Mouse (Mus musculus): ENCODE results near the gene Slc13a2.

Gene Slc13a2

DNA sequence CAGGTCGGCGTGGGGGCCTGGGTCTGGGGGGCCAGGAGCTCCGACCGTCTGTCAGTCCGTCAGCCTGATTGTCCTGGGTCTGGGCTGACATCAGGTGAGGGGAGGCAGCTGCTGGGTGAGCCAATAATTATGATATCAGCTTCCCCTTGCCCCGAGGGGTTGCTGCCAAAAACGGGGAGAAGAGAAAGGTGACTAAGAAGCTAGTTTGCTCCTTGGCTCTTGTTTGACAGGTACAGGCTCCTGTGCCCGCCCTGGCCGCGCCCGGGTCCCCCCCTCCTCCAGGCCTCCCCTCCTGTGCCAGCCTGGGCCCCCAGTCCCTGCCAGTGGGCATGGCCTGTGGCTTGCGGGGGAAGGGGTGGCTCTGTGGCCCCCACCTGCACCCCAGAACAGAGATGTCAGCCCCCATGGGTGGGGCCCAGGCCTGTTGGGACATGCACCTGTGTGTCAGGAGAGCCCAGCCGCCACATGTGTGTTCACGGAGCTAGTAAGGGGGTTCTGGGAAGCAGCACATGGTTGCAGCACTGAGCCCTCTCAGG is 35.4 kb downstream of the Slc13a2 start, which contains the start of gene Foxn1:
Foxn1 (minus strand) TSS at position 51 of the 536 bp plus-strand sequence.
- no peaks in the 10 kb centered on the region for H3K36me3 ChIP-seq (ENCODE audit: control insufficient read depth, insufficient read depth, low read length, poor library complexity, severe bottlenecking)
- no peak for DNase-seq (ENCODE audit: low read depth, low spot score)
- no peaks in the 10 kb centered on the region for H3K27me3 ChIP-seq (ENCODE audit: control insufficient read depth, insufficient read depth, low read length, poor library complexity, severe bottlenecking)

DNA sequence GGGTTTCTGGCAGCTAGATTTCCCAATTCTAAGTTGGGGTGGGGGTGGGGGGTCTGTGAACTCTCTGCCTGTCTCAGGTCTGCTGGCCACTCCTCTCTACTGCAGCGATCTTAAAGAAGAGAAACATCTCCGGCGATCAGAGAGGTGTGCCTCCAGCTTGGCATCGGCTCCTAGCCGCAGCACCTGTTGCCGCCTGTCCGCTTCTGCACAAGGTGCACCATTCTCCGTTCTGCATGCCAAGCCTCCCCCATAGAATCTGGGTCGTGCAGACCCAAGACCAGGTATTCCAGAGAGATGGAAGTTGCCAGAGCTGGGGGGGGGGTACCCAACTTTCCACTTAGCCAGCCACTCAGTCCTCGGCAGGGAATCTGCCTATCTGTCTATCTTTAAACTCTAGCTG is 36.2 kb downstream of the Slc13a2 start:
- no peak for DNase-seq (ENCODE audit: low read depth, low spot score)
- Histone ChIP-seq H3K36me3 (ENCODE audit: control insufficient read depth, insufficient read depth, low read length, poor library complexity, severe bottlenecking) (no peaks in the 10 kb centered on the region), H3K27me3 (ENCODE audit: control insufficient read depth, insufficient read depth, low read length, poor library complexity, severe bottlenecking) (no peaks in the 10 kb centered on the region)

DNA sequence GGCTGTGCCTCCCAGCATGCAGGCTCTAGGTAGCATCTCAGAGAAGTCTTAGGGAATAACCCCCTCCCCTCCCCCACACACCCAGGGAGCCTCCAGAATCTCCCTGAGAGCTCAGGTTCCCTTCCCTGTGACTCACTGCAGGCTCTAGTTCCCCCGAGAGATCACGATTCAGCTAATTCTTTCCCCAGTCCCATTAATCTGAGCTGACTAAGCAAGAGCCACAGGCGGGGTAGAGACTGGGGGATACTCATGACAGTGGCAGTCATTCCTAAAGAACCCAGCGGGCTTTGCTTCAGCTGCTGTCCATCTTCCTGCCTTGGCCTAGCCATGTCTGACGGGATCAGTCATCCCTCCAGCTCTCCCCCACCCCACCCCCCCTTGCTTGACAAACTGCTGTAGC is 39.3 kb downstream of the Slc13a2 start:
- no peaks in the 10 kb centered on the region for H3K36me3 ChIP-seq (ENCODE audit: control insufficient read depth, insufficient read depth, low read length, poor library complexity, severe bottlenecking)
- no peak for DNase-seq (ENCODE audit: low read depth, low spot score)
- H3K27me3 ChIP-seq (ENCODE audit: control insufficient read depth, insufficient read depth, low read length, poor library complexity, severe bottlenecking): no peaks in the 10 kb centered on the region

DNA sequence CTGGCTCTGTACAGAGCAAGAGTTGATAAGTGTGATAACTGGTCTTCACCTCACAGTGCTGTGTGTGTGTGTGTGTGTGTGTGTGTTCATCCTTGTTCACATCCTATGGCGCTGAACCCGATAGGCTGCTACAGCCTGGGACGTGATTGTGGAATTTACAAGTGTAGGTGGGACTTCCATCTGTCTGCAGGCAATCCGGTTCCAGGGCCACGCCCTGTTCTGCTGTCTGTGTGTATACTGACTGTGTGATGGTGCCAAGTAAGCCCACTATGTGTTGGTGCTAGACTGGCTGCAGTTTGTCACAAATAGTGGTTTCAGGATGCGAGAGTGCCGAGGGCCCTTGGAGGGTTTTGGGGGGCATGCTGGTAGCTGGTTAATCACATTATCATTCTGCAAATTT is 39.7 kb downstream of the Slc13a2 start:
- Histone ChIP-seq H3K36me3 (ENCODE audit: control insufficient read depth, insufficient read depth, low read length, poor library complexity, severe bottlenecking) (no peaks in the 10 kb centered on the region), H3K27me3 (ENCODE audit: control insufficient read depth, insufficient read depth, low read length, poor library complexity, severe bottlenecking) (no peaks in the 10 kb centered on the region)
- DNase-seq (ENCODE audit: low read depth, low spot score): no peak

DNA sequence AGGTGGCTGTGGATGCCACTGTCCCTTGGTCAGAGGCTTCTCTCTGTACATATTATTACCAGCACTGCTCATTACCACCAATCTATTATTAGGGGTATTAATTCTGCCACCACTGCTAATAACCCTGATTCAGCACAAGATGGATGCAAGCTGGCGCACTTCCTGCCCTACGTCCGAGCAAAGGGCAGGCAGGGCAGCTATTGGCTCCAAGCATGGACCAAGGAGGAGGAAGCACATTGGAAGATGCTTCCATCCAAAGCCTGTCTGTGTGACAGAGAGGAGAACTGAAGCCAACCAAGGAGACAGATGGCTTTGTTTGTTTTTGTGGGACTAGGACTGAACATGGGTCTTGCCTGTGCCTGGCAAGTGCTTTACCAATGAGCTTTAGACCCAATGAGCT is 41.0 kb downstream of the Slc13a2 start:
- no peak for DNase-seq (ENCODE audit: low read depth, low spot score)

DNA sequence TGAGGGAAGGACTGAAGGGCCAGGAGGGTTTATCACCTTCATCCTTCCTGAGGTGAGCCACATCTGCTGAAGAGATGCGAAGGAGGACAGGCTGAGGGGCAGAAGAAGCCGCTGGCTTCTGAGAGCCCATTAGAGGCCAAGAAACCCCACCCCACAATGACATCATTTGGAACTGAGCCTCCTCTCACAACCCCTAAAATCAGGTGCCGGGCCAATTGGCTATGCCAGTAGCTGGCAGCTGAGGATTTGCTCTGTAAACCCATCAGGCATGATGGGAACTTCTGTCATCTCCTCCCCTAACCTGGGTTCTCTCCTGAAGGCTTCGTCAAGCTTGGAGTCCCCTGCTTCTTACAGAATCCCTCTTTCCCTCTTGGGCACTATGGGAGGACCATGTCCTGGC is 41.7 kb downstream of the Slc13a2 start:
- no peak for DNase-seq (ENCODE audit: low read depth, low spot score)
- Histone ChIP-seq H3K36me3 (ENCODE audit: control insufficient read depth, insufficient read depth, low read length, poor library complexity, severe bottlenecking) (no peaks in the 10 kb centered on the region), H3K27me3 (ENCODE audit: control insufficient read depth, insufficient read depth, low read length, poor library complexity, severe bottlenecking) (no peaks in the 10 kb centered on the region)

More for the DNA sequence above, 41.0 kb downstream of the Slc13a2 start:
- no peaks in the 10 kb centered on the region for H3K36me3 ChIP-seq (ENCODE audit: control insufficient read depth, insufficient read depth, low read length, poor library complexity, severe bottlenecking)
- H3K27me3 ChIP-seq (ENCODE audit: control insufficient read depth, insufficient read depth, low read length, poor library complexity, severe bottlenecking): no peaks in the 10 kb centered on the region

DNA sequence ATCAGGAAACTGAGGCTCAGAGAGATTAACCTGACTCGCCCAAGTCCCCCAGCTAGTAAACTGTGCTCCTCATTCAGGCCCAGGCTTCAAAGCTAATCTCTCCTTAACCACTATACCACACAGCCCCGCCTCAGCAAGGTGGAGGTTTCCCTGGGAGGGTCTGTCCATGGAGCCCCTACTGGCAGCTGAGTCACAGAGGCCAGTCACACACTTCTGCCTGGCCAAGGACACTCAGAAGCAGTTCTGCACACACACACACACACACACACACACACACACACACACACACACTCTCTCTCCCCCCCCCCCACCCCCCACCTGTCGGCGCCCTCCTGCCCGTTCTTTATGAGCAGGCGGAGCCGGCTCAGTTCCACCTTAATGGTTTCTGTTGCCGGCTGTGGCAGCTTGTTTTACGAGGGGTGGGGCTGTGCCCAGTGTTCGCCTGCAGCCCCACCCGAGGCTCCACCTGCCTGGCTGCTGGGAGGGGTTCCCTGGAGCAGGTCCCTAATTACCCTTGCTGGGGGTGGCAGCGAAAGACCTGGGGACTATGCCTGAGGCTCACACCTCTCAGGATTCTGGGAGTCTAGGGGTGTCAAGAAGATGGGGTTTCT is 44.4 kb downstream of the Slc13a2 start:
- no peaks in the 10 kb centered on the region for H3K27me3 ChIP-seq (ENCODE audit: control insufficient read depth, insufficient read depth, low read length, poor library complexity, severe bottlenecking)
- no peaks in the 10 kb centered on the region for H3K36me3 ChIP-seq (ENCODE audit: control insufficient read depth, insufficient read depth, low read length, poor library complexity, severe bottlenecking)
- DNase-seq (ENCODE audit: low read depth, low spot score): no peak

DNA sequence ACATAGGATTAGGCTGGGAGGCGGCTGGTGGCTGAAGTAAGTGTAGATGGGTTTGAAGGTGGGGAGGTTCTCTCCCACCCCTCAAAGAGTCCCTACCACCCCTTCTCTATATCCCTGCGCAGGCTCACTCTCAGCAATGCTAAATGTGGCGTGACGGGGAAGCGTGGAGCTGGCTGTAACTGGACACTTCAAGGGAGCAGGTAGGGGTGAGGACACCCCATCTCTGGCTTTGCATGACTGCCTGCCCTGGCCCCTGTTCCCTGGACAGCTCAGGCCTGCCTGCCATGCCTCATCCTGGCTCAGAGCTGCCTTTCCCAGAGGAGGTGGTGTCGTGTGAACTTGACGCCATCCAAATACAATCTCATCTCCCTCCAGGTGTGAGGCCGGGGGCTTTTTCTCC is 47.9 kb downstream of the Slc13a2 start:
- DNase-seq (ENCODE audit: low read depth, low spot score): no peak
- no peaks in the 10 kb centered on the region for H3K27me3 ChIP-seq (ENCODE audit: control insufficient read depth, insufficient read depth, low read length, poor library complexity, severe bottlenecking)
- no peaks in the 10 kb centered on the region for H3K36me3 ChIP-seq (ENCODE audit: control insufficient read depth, insufficient read depth, low read length, poor library complexity, severe bottlenecking)

DNA sequence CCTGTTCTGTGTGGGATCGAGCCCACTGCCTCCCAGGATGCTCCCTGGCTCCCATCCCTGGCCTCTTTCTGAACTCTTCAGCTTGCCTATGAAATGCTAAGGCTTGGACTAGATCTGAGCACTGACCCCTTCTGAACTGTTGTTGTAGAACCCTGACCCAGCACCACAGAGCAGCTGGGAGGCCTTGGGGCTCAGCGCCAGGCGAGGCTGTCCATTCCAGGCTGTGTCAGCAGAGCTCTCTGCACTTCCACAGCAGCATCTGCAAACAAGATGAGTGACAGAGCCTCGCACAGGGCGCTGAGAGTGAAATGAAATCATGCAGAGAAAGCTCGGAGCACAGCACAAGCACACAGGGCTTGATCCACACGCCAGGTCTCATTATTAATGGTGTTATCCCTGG is 49.4 kb downstream of the Slc13a2 start:
- no peaks in the 10 kb centered on the region for H3K27me3 ChIP-seq (ENCODE audit: control insufficient read depth, insufficient read depth, low read length, poor library complexity, severe bottlenecking)
- no peak for DNase-seq (ENCODE audit: low read depth, low spot score)
- H3K36me3 ChIP-seq (ENCODE audit: control insufficient read depth, insufficient read depth, low read length, poor library complexity, severe bottlenecking): no peaks in the 10 kb centered on the region

DNA sequence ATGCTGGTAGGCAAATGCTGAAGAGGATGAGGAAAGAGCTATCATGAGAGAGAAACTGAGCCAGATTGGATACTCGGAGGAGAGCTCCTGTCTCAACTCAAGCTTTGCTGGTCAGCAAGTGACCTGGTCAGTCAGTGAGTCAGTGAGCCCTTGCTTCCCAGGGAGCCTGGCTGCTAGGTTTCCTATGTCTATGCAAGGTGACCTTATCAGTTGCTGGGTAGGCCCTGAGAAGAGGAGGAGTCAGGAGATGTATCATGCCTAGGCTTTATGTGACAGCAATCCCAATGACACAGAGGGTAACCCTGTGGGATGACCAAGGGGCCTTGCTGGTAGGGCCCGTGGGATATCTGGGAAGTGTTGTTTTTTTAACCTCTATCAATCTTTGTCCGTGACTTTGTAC is 49.9 kb downstream of the Slc13a2 start:
- no peaks in the 10 kb centered on the region for H3K36me3 ChIP-seq (ENCODE audit: control insufficient read depth, insufficient read depth, low read length, poor library complexity, severe bottlenecking)
- no peak for DNase-seq (ENCODE audit: low read depth, low spot score)
- H3K27me3 ChIP-seq (ENCODE audit: control insufficient read depth, insufficient read depth, low read length, poor library complexity, severe bottlenecking): no peaks in the 10 kb centered on the region

DNA sequence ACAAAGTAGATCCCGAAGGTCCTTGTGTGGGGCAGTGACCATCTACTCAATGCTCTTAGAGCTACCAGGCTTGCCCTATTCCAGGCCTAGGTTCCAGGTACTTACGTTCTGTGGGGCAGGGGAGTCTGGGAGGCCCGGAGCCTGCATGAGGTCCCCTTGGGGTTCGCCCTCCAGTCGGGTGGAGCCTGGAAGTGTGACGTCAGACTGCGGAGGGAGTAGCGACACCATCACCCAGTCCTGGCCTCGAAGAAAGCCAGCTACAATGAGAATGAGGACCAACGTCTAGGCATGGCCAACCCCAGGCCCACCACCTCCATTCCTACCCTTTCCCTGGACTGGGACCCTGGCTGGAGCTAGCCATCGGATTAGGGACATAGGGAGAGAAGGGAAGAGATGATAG is 50.3 kb downstream of the Slc13a2 start:
- Histone ChIP-seq H3K27me3 (ENCODE audit: control insufficient read depth, insufficient read depth, low read length, poor library complexity, severe bottlenecking) (no peaks in the 10 kb centered on the region), H3K36me3 (ENCODE audit: control insufficient read depth, insufficient read depth, low read length, poor library complexity, severe bottlenecking) (no peaks in the 10 kb centered on the region)
- DNase-seq (ENCODE audit: low read depth, low spot score): no peak

DNA sequence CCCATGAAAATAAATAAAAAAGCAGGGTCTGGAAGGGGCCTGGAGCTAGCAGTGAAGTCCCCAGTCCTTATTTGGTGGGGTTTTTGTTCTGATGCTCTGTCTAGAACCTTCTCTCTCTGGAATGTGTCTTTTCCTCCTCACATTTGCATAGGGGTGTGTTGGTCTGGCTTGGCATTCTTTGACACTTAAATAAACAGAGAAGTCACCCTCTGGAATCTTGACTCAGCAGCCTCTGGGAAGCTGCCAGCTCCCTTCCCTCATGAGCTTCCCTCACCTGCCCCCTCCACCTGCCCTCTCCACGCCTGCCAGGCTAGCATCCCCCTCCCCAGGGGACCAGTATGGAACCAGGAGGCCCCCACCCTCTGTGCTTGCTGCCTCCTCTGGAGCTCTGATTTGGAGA is 51.6 kb downstream of the Slc13a2 start:
- no peak for DNase-seq (ENCODE audit: low read depth, low spot score)
- H3K27me3 ChIP-seq (ENCODE audit: control insufficient read depth, insufficient read depth, low read length, poor library complexity, severe bottlenecking): no peaks in the 10 kb centered on the region
- no peaks in the 10 kb centered on the region for H3K36me3 ChIP-seq (ENCODE audit: control insufficient read depth, insufficient read depth, low read length, poor library complexity, severe bottlenecking)

DNA sequence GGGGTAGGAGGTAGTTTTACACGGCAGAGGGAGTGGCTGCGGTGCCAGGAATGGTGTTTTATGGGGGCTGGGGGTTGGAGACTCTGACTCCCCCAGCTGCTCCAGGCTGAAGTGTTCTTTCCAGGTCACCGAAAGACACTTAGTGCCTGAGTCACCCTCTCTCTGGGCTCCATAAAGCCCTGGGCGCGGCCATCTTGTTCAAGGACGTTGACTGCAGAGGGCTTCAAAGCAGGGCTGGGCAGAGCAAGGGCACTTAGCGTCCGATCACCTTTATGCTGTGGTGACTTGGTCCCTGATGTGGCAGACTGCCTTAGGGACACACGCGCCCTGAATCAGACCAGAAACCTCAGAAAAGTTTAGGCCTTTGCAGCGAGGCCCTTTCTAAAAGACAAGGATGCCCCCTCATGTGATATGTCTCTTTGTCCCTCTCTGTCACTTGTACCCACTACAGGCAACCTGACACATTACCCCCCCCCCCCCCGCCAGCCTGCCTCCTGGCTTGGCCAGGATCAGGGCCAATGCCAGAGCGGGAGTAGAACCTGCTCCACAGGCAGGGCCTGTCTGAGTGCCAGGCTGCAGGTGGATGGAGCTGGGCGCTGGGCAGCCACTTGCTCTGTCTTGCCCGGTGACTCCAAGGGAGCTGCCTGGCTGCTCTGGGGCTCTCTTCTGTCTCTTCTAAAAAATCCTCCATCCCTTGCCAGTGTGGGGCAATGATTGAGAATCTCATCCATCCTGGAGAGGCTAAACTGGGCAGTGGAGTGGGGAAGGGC is 54.4 kb downstream of the Slc13a2 start:
- no peaks in the 10 kb centered on the region for H3K36me3 ChIP-seq (ENCODE audit: control insufficient read depth, insufficient read depth, low read length, poor library complexity, severe bottlenecking)
- DNase-seq (ENCODE audit: low read depth, low spot score): no peak

DNA sequence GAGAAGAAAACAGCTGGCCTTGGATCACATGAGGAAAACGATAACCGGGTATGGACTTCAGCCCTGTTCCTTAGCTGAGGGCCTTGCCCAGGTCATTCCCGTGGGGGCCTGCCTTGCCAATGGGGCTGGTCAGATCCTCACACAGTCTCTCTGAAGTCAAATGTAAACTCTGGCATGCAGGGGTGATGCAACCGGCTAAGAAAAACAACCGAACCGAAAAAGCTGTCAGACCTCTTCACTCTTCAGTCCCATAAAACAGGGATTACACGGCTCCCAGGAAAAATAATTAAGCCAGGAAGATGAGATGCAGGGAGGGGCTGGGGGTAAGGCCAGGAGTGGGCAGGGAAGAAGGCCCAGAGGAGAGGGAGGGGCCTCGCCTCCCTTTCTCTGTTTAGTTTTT is 57.9 kb downstream of the Slc13a2 start:
- Histone ChIP-seq H3K36me3 (ENCODE audit: control insufficient read depth, insufficient read depth, low read length, poor library complexity, severe bottlenecking) (no peaks in the 10 kb centered on the region), H3K27me3 (ENCODE audit: control insufficient read depth, insufficient read depth, low read length, poor library complexity, severe bottlenecking) (no peaks in the 10 kb centered on the region)
- no peak for DNase-seq (ENCODE audit: low read depth, low spot score)

More for the DNA sequence above, 54.4 kb downstream of the Slc13a2 start:
- no peaks in the 10 kb centered on the region for H3K27me3 ChIP-seq (ENCODE audit: control insufficient read depth, insufficient read depth, low read length, poor library complexity, severe bottlenecking)

DNA sequence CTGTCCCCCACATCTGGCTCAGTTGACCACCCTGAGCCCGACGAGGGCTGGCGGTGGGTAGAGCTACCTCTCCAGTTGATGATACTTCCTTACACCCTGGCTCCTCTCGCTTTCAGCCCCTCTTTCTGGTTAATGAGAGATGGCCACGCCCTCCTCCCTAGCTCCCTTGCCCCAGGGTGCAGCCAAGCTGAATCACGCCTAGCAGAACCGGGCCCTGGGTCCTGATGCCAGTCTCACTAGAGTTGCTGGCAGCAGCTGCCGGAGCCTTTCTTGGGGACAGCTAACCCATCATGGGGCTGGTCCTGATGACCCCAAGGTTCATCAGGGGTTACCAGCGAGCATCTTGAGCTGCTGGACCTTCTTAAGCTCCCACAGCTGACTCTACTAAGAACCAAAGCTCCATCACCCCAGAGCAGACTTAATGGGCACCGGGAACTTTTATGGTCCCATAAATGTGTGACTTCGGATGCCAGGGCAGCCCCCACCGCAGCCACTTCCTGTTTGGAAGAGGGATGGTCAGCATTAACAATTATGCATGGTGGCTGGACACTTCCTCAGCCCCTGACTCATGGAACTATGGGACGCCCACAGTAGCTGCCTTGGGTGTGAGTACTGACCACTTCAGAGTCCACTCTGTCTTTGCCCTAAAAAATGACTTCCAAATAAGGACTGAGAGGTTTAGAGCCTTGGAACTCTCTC is 58.6 kb downstream of the Slc13a2 start:
- Histone ChIP-seq H3K36me3 (ENCODE audit: control insufficient read depth, insufficient read depth, low read length, poor library complexity, severe bottlenecking) (no peaks in the 10 kb centered on the region), H3K27me3 (ENCODE audit: control insufficient read depth, insufficient read depth, low read length, poor library complexity, severe bottlenecking) (no peaks in the 10 kb centered on the region)
- no peak for DNase-seq (ENCODE audit: low read depth, low spot score)
